Mouse (Mus musculus): Measurements from ENCODE around the gene Cldn9.

- TF ChIP-seq CTCF (IDR thresholded peaks at IDR 0.05; ENCODE audit: low read depth, low read length) (no peak), EP300 (IDR thresholded peaks at IDR 0.05; ENCODE audit: insufficient read depth, low read depth, low read length) (no peak)
These were observed 18.3 kb downstream of the Cldn9 start for GRCm38 (mm10) chr17:23665511-23665910.

Data from ES-Bruce4 (cell line).